Mouse (Mus musculus): Measurements from ENCODE around the gene Fam78a. TPM values are rescaled to one million over a fixed set of nuclear protein-coding genes. Genes with fewer than 3 reads are reported as not detected.
"Not testable (repeated sequence)": the region's sequence is repeated elsewhere in the genome, so short reads cannot be mapped to it uniquely, and the experiment has no call there.

The Fam78a gene
- polyA plus RNA-seq, 1 experiment from 2014 or later: 0.92 TPM

DNA sequence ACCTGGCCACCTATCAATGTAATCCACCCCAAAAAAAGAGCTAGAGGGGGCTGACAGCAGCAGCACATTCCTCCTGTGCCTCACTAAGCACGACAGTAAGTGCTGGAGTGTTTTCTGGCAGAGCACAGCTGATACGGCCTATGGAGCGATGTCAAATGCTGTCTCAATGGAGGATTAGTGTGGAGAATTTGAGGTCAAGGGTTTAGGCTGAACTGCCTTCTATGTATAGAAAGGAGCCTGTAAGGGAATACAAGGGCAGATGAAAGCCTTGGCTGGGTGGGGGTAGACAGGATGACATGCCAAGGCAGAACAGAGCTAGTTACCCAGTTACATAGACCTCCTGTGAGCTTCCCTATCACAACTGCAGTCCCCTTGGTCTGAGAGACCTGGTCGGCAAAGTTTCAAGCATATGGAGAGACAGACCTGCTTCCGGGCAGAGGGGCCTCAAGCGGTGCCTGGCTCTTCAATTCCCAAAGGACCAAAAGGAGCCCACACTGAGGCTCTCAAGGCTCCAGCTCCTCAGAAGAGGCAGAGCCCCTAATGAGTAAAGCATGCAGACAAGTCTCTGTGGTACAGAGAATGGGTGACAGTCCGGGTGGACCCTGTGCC lies 29.2 kb downstream of the Fam78a start:
- no peak overlapping the region for H3K9ac ChIP-seq (replicated peaks)
- no peak overlapping the region for H3K4me2 ChIP-seq
- ATAC-seq (ENCODE audit: low FRiP score): no peak
- peaks cover 28% of the 10 kb centered on the region for H3K36me3 ChIP-seq
- H3K27ac ChIP-seq (replicated peaks): no peak overlapping the region
- H3K9me3 ChIP-seq (replicated peaks): no peaks in the 10 kb centered on the region
- no peaks in the 10 kb centered on the region for H3K27me3 ChIP-seq (replicated peaks)
- 49% methylated on average over 7 of the region's 7 CpGs for WGBS
- no peaks in the 10 kb centered on the region for H3K4me1 ChIP-seq
- H3K4me3 ChIP-seq (replicated peaks): no peak overlapping the region

DNA sequence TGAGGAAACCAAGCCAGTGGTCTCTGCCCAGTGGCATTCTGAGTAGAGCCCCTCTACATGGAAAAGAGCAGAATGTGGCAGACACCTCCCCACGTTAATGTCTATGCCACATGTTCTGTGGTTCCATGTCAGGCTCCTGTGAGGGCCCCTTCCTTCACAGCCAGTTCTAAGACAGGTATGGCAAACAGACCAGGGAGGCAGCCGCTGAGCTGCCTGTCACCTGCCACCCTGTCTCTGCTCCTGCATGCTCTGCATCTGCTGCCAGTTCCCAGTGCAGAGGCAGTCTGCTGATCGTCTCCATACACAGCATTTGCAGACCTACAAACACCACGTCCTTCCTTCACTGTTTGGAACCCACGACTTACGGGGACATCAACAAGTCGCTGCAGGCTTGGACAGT lies 32.2 kb downstream of the Fam78a start:
- no peak overlapping the region for H3K4me3 ChIP-seq (replicated peaks)
- no peak for ATAC-seq (ENCODE audit: low FRiP score)
- no peaks in the 10 kb centered on the region for H3K27me3 ChIP-seq (replicated peaks)
- 95% methylated on average over 7 of the region's 7 CpGs for WGBS
- no peak overlapping the region for H3K9ac ChIP-seq (replicated peaks)
- no peak overlapping the region for H3K27ac ChIP-seq (replicated peaks)
- no peaks in the 10 kb centered on the region for H3K9me3 ChIP-seq (replicated peaks)
- H3K4me1 ChIP-seq: no peaks in the 10 kb centered on the region
- H3K36me3 ChIP-seq: peaks cover 52% of the 10 kb centered on the region
- no peak overlapping the region for H3K4me2 ChIP-seq

DNA sequence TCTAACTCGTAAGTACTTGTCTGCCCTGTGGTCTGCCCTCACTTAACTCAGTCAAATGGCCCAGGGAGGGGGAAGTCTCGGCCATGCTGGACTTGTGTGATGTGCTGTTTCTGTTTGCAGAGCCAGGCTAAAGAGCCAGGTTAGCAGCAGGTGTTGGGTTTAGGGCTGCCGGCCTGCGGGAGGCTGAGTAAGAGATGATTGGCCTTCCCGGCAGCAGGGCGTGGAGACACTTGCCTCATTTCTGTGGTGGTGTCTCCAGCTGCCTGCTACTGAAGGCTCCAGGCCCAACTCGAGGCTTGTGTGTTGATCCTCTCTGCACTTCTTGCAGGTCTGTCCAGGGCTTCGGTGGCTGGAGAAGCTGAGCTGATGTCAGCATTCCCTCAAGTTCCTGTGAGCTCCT lies 32.9 kb downstream of the Fam78a start:
- no peaks in the 10 kb centered on the region for H3K4me1 ChIP-seq
- no peaks in the 10 kb centered on the region for H3K27me3 ChIP-seq (replicated peaks)
- 89% methylated on average over 8 of the region's 8 CpGs for WGBS
- no peak overlapping the region for H3K27ac ChIP-seq (replicated peaks)
- peaks cover 54% of the 10 kb centered on the region for H3K36me3 ChIP-seq
- ATAC-seq (ENCODE audit: low FRiP score): no peak
- no peak overlapping the region for H3K9ac ChIP-seq (replicated peaks)
- no peaks in the 10 kb centered on the region for H3K9me3 ChIP-seq (replicated peaks)
- no peak overlapping the region for H3K4me3 ChIP-seq (replicated peaks)
- H3K4me2 ChIP-seq: no peak overlapping the region

DNA sequence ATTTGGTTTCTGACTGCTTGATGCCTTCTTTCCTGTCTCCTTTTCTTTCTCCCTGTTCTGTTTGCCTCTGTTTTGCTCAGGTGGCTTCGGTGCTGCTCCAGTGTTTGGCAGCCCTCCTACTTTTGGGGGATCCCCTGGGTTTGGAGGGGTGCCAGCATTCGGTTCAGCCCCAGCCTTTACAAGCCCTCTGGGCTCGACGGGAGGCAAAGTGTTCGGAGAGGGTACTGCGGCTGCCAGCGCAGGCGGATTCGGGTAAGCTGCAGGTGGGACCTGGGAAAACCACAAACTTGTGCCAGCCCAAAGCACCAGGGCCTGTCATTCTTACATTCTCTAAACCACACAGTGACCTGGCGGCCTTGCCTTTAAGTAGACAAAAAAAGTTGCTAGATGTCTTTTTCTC lies 37.3 kb downstream of the Fam78a start:
- H3K4me3 ChIP-seq (replicated peaks): no peak overlapping the region
- no peak overlapping the region for H3K9ac ChIP-seq (replicated peaks)
- H3K9me3 ChIP-seq (replicated peaks): no peaks in the 10 kb centered on the region
- ATAC-seq (ENCODE audit: low FRiP score): no peak
- no peak overlapping the region for H3K4me2 ChIP-seq
- peaks cover 80% of the 10 kb centered on the region for H3K36me3 ChIP-seq
- H3K27ac ChIP-seq (replicated peaks): no peak overlapping the region
- WGBS: 84% methylated on average over 10 of the region's 10 CpGs
- no peaks in the 10 kb centered on the region for H3K4me1 ChIP-seq
- no peaks in the 10 kb centered on the region for H3K27me3 ChIP-seq (replicated peaks)

DNA sequence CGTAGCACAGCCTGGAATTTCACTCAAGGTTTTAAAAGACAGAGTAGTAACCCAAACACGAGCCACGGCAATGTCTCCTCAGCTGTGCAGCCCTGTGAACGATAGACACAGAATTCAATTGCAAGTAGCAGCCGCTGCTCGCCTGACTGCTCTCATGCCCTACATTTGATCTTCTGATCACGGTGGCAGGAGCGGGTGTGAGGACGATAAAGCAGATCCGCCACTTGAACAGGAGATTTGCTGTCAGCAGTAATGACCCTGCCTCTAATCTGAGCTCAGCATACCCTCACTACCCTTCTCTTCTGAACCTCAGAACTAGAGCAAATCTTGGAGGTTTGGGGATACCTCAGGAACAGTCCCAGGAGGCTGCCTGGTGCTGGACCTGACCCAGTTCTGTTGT lies 38.6 kb downstream of the Fam78a start:
- 90% methylated on average over 10 of the region's 10 CpGs for WGBS
- ATAC-seq (ENCODE audit: low FRiP score): no peak
- Histone ChIP-seq H3K27ac (replicated peaks) (no peak overlapping the region), H3K9ac (replicated peaks) (no peak overlapping the region), H3K36me3 (peaks cover 79% of the 10 kb centered on the region), H3K27me3 (replicated peaks) (no peaks in the 10 kb centered on the region), H3K4me1 (no peaks in the 10 kb centered on the region), H3K4me3 (replicated peaks) (no peak overlapping the region), H3K4me2 (no peak overlapping the region), H3K9me3 (replicated peaks) (no peaks in the 10 kb centered on the region)

DNA sequence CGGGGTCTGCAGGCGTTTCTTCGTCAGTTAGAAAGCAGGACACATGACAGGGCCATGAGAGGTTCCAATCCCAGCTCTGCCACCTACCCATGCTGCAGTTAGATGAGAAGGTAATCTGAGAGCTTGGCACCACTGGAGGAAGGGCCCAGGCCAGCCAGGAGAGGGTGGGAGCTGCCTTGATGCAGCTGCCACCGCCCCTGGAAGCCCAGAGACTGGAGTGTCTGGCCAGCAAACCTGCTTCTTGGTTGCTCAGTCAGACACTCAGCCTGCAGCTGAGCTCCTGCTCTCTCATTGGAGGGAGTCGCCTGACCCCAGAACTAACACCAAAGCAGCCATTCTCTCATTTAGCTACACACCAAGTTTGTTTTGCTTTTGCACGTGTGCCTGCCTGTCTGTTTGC lies 39.3 kb downstream of the Fam78a start:
- H3K4me2 ChIP-seq: no peak overlapping the region
- no peaks in the 10 kb centered on the region for H3K9me3 ChIP-seq (replicated peaks)
- H3K9ac ChIP-seq (replicated peaks): no peak overlapping the region
- ATAC-seq (ENCODE audit: low FRiP score): no peak
- H3K4me3 ChIP-seq (replicated peaks): no peak overlapping the region
- WGBS: 83% methylated on average over 6 of the region's 6 CpGs
- H3K4me1 ChIP-seq: no peaks in the 10 kb centered on the region
- no peak overlapping the region for H3K27ac ChIP-seq (replicated peaks)
- H3K36me3 ChIP-seq: peaks cover 77% of the 10 kb centered on the region
- no peaks in the 10 kb centered on the region for H3K27me3 ChIP-seq (replicated peaks)

DNA sequence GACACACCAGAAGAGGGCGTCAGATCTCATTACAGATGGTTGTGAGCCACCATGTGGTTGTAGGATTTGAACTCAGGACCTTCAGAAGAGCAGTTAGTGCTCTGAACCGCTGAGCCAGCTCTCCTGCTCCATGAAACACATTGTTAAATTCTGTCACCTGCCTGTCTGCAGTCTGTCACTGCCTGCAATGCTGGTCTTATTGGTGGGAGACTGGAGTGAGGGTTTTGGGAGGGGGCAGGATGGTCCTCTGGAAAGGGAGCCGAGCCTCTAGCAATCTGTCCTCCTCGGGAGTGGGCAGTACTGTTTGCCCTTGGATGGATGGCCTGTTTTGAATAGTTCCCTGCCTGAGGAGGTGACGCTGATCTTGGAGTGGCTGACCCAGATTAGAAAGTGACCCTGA lies 40.8 kb downstream of the Fam78a start:
- ATAC-seq (ENCODE audit: low FRiP score): no peak
- Histone ChIP-seq H3K9ac (replicated peaks) (no peak overlapping the region), H3K27me3 (replicated peaks) (no peaks in the 10 kb centered on the region), H3K4me1 (no peaks in the 10 kb centered on the region), H3K36me3 (peaks cover 81% of the 10 kb centered on the region), H3K9me3 (replicated peaks) (no peaks in the 10 kb centered on the region), H3K4me3 (replicated peaks) (no peak overlapping the region), H3K4me2 (no peak overlapping the region), H3K27ac (replicated peaks) (no peak overlapping the region)
- WGBS: 77% methylated on average over 5 of the region's 5 CpGs

DNA sequence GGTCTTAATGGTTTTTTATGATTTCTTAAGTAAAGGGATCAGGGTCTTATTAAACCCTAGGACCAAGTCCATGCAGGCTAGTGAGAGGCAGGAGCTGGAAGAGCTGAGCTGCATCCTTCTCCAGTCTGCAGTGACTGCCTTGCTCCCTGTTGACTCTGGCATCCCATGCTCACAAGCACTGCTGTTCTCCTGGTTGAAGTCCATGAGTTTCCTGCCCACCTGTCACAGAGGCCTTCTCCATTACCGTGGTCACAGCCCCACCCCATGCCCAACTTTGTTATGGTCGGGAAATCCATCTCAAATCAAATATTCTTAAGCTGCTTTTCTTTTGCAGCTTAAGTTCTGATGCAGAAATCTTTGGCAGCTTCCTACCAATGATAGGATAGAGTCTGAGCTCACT lies 43.6 kb downstream of the Fam78a start:
- Histone ChIP-seq H3K27me3 (replicated peaks) (no peaks in the 10 kb centered on the region), H3K27ac (replicated peaks) (no peak overlapping the region), H3K9ac (replicated peaks) (no peak overlapping the region), H3K4me3 (replicated peaks) (no peak overlapping the region), H3K4me1 (no peaks in the 10 kb centered on the region), H3K36me3 (peaks cover 86% of the 10 kb centered on the region), H3K4me2 (no peak overlapping the region), H3K9me3 (replicated peaks) (no peaks in the 10 kb centered on the region)
- WGBS: 94% methylated on average over 2 of the region's 2 CpGs
- no peak for ATAC-seq (ENCODE audit: low FRiP score)

DNA sequence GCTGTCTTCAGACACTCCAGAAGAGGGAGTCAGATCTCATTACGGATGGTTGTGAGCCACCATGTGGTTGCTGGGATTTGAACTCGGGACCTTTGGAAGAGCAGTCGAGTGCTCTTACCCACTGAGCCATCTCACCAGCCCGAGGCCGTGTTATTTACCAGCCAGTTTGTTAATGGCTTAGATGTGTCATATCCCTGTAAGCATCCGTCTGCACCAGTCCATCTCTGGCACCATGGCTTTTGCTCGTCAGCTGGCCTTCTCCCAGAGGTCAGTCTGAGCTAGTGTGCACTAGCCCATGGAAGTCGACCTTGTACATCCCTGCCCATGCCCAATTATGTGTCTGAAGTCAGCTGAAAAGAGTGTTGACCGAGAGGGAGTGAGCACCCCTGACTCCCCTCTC lies 44.0 kb downstream of the Fam78a start:
- 92% methylated on average over 9 of the region's 9 CpGs for WGBS
- H3K27me3 ChIP-seq (replicated peaks); H3K27ac ChIP-seq (replicated peaks); ATAC-seq (ENCODE audit: low FRiP score); H3K4me2 ChIP-seq; H3K4me3 ChIP-seq (replicated peaks); H3K9me3 ChIP-seq (replicated peaks); H3K9ac ChIP-seq (replicated peaks); H3K4me1 ChIP-seq: not testable (repeated sequence)
- H3K36me3 ChIP-seq: peaks cover 83% of the 10 kb centered on the region

- WGBS: 78% methylated on average over 8 of the region's 8 CpGs
- H3K36me3 ChIP-seq: peaks cover 86% of the 10 kb centered on the region
Observed at GRCm38 (mm10) chr2:32038661-32039081, 46.0 kb downstream of the Fam78a start.

DNA sequence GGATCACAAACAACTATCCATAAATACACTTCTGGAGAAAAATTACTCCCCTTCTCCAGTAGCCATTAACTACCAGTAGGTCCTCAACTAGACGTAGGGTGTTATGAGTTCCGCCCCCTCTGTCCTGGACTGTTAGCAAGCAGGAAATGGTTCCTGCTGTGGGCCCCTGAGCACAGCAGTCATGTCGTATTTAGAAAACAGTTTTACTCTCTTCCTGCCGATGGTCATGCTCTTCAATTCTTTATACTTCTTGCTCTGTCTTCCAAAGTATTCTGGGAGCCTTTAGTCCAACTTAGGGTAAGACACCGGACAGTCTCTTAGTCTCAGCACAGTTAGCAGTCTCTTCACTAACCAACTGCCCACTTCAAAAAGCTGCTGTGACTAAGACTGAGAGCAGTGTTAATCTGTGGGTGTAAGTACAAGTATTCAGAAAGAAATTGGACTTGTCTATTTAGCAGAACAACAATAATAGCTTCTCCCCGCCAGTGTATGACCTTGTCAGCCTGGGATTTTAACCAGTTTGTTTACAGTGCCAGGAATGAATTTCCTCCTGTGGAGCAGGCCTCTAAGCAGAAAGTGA lies 47.3 kb downstream of the Fam78a start:
- WGBS: 76% methylated on average over 6 of the region's 6 CpGs
- H3K27me3 ChIP-seq (replicated peaks): no peaks in the 10 kb centered on the region
- no peak overlapping the region for H3K27ac ChIP-seq (replicated peaks)
- H3K9me3 ChIP-seq (replicated peaks): no peaks in the 10 kb centered on the region
- no peak overlapping the region for H3K4me2 ChIP-seq
- no peak overlapping the region for H3K4me3 ChIP-seq (replicated peaks)
- no peaks in the 10 kb centered on the region for H3K4me1 ChIP-seq
- no peak overlapping the region for H3K9ac ChIP-seq (replicated peaks)
- no peak for ATAC-seq (ENCODE audit: low FRiP score)
- H3K36me3 ChIP-seq: peaks cover 86% of the 10 kb centered on the region

More at GRCm38 (mm10) chr2:32038661-32039081, 46.0 kb downstream of the Fam78a start:
- Histone ChIP-seq H3K9ac (replicated peaks) (no peak overlapping the region), H3K4me1 (no peaks in the 10 kb centered on the region), H3K4me2 (no peak overlapping the region), H3K9me3 (replicated peaks) (no peaks in the 10 kb centered on the region), H3K27me3 (replicated peaks) (no peaks in the 10 kb centered on the region), H3K4me3 (replicated peaks) (no peak overlapping the region), H3K27ac (replicated peaks) (no peak overlapping the region)
- no peak for ATAC-seq (ENCODE audit: low FRiP score)

DNA sequence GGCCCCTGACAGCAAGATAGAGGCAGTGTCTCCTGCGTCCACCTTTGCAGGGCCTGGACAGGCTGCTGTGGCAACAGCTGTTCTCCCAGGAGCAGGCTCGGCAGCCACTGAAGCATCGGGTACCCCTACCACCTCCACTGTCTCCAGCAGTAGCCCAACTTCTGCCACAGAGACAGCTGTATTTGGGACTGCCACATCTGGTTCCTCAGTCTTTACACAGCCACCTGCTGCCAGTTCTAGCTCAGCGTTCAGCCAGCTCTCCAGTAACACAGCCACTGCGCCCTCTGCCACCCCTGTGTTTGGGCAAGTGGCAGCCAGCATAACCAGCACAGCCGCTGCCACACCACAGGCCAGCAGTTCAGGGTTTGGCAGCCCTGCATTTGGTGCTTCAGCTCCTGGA lies 50.5 kb downstream of the Fam78a start:
- 95% methylated on average over 6 of the region's 6 CpGs for WGBS
- H3K9me3 ChIP-seq (replicated peaks): no peaks in the 10 kb centered on the region
- no peaks in the 10 kb centered on the region for H3K4me1 ChIP-seq
- ATAC-seq (ENCODE audit: low FRiP score): no peak
- H3K27ac ChIP-seq (replicated peaks): no peak overlapping the region
- H3K4me2 ChIP-seq: no peak overlapping the region
- H3K9ac ChIP-seq (replicated peaks): no peak overlapping the region
- H3K36me3 ChIP-seq: peaks cover 91% of the 10 kb centered on the region
- H3K4me3 ChIP-seq (replicated peaks): no peak overlapping the region
- H3K27me3 ChIP-seq (replicated peaks): no peaks in the 10 kb centered on the region
